Mouse (Mus musculus) urinary bladder, postnatal 36 days (tissue): ENCODE results near the gene Tiam2.
"Not testable (repeated sequence)": the region's sequence is repeated elsewhere in the genome, so short reads cannot be mapped to it uniquely, and the experiment has no call there.

ENCODE experiments used
- DNase-seq, 2 experiments: peaks; one replicate each; pipeline ENCODE4 v3.0.0; 2022; ENCODE audit warnings: low spot score in 2 of 2, mixed read lengths in 1 of 2

Gene Tiam2

GRCm38 (mm10) chr17:3338821-3339220 is 12.4 kb downstream of the Tiam2 start:
- no peak for DNase-seq

- DNase-seq: no peak
Observed at GRCm38 (mm10) chr17:3344872-3345271, 18.5 kb downstream of the Tiam2 start.

GRCm38 (mm10) chr17:3345276-3345885 is 19.0 kb downstream of the Tiam2 start:
- DNase-seq: no peak

- no peak for DNase-seq
Observed at GRCm38 (mm10) chr17:3347800-3348199, 21.4 kb downstream of the Tiam2 start.

GRCm38 (mm10) chr17:3349331-3349730 is 23.0 kb downstream of the Tiam2 start:
- no peak for DNase-seq

GRCm38 (mm10) chr17:3349939-3350338 is 23.6 kb downstream of the Tiam2 start:
- DNase-seq: peak; percentile 55 to 73

- DNase-seq: no peak
Observed at GRCm38 (mm10) chr17:3350405-3350804, 24.0 kb downstream of the Tiam2 start.

GRCm38 (mm10) chr17:3351668-3352067 is 25.3 kb downstream of the Tiam2 start:
- peak in 1 of 2 experiments; percentile 26 for DNase-seq

GRCm38 (mm10) chr17:3353141-3353540 is 26.8 kb downstream of the Tiam2 start:
- DNase-seq: not testable (repeated sequence)

GRCm38 (mm10) chr17:3354856-3355255 is 28.5 kb downstream of the Tiam2 start:
- DNase-seq: no peak

- no peak for DNase-seq
Observed at GRCm38 (mm10) chr17:3356633-3357365, 30.4 kb downstream of the Tiam2 start.

- DNase-seq: no peak
Observed at GRCm38 (mm10) chr17:3360236-3360635, 33.9 kb downstream of the Tiam2 start.

- DNase-seq: no peak
Observed at GRCm38 (mm10) chr17:3361751-3362150, 35.4 kb downstream of the Tiam2 start.

GRCm38 (mm10) chr17:3363216-3363615 is 36.8 kb downstream of the Tiam2 start:
- DNase-seq: no peak

GRCm38 (mm10) chr17:3366741-3367140 is 40.4 kb downstream of the Tiam2 start:
- peak; percentile 56 to 76 for DNase-seq

- DNase-seq: no peak
Observed at GRCm38 (mm10) chr17:3368386-3368785, 42.0 kb downstream of the Tiam2 start.

GRCm38 (mm10) chr17:3369631-3370030 is 43.3 kb downstream of the Tiam2 start:
- DNase-seq: peak in 1 of 2 experiments; percentile 47

GRCm38 (mm10) chr17:3378606-3379005 is 52.2 kb downstream of the Tiam2 start:
- DNase-seq: no peak

- DNase-seq: no peak
Observed at GRCm38 (mm10) chr17:3379753-3380588, 53.6 kb downstream of the Tiam2 start.

- no peak for DNase-seq
Observed at GRCm38 (mm10) chr17:3385391-3385790, 59.0 kb downstream of the Tiam2 start.

- DNase-seq: no peak
Observed at GRCm38 (mm10) chr17:3387819-3388218, 61.4 kb downstream of the Tiam2 start.

- no peak for DNase-seq
Observed at GRCm38 (mm10) chr17:3389741-3390140, 63.4 kb downstream of the Tiam2 start.
